Mouse (Mus musculus): Measurements from ENCODE around the gene Slc47a1.
"Not testable (repeated sequence)": the region's sequence is repeated elsewhere in the genome, so short reads cannot be mapped to it uniquely, and the experiment has no call there.

The Slc47a1 gene

DNA sequence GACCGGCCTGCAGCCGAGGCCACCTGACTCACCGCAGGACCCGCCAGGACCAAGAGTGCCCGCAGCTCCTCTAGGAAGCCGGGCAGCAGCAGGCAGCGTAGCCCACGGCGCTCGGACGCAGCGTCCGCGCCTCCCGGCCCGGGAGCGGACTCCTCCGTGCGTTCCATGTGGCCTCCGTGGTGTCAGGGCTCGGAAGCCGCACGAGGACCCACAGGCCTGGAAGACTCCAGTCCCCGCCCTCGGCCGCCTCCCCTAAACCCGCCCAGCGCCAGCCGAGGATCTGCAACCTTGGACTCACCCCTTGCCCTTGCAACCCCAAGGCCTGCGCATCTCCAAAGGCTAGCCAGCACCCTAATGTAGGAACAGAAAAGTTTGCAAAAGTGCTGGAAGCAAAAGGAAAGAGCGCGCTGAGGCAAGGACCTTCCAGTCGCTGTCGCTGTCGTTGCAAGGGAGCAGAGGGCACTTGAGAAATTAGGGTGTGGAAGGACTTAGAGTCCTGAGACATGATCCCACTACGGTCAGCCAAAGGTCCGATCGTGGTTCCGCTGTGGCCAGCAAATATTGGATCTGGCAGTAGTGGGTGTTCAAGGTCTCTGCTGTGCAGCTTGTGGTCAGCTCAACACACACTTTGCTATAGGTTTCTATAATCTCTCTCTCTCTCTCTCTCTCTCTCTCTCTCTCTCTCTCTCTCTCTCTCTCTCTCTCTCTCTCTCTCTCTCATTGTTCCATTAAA, at the start of gene Slc47a1:
Gene Slc47a1, minus strand, starts transcription at position 465 of the 733 bp plus-strand sequence.
- no peak for DNase-seq (ENCODE audit: low spot score in 2 of 2)

DNA sequence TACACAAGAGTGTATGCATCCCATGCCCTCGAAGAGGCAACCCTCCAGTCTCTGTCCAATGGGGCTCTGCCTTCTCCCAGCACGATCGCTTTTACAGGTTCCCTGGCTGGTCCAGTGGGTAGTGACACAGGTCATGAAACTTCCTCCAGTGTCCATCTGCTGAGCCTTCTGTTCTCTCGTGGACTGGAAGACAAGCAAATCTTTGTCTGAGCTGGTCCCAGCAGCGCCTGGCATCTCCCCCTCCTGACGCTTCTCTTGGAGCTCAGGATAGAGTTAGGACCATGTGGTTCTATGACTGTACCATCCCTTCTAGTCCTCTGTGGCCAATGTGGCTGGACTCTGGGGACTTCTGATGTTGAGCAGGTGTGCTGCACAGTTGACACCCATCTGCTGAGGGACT, 41.1 kb upstream of the Slc47a1 start:
- no peak for DNase-seq (ENCODE audit: low spot score in 2 of 2)

DNA sequence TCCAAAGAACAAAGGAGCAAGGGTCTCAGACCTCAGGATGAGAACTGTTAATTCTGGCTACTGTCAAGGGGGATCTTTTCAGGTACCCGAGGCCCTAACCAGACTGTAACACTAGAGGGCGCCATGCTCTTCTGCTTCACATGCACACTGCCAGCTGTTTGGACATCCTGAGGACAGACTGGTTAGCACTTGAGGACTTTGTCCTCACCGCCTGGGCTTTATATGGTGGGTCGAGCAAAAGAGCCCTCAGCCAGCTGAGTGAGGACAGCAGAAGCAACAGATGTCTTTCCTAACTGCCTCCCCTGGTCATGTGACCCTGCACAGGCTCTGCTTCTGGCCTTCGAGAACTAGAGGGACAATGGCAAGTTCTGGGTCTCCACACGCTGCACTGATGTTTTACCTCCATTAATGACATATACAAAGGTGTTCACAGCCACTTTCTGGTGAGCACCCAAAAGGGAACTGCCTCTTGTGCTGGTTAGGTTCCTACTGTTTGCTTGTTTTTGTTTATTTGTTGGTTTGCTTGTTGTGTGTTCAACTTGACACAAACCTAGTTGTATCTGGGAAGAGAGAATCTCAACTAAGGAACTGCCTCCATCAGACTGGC, 39.9 kb upstream of the Slc47a1 start:
- peak; percentile 36 to 76 for DNase-seq (ENCODE audit: low spot score in 2 of 2)

DNA sequence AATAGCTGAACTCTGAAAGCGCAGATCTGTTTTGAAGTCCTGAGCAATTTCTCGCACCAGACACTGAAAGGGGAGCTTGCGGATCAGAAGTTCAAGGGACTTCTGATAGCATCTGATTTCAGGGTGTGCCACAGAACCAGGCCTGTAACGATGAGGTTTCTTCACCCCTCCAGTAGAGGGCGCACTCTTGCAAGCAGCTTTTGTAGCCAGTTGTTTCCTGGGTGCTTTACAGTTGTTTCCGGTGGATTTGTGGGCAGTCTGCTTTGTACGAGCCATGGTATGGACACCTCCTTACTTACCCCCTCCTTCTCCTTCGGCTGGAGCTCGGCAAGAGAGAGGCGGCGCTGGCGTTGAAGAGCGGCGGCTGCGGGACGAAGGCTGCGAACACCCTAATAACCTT, 38.4 kb upstream of the Slc47a1 start:
- DNase-seq (ENCODE audit: low spot score in 2 of 2) = peak in 1 of 2 experiments; percentile 40

- DNase-seq (ENCODE audit: low spot score in 2 of 2) = no peak
Measured at GRCm38 (mm10) chr11:61415444-61415843, 37.3 kb upstream of the Slc47a1 start.

DNA sequence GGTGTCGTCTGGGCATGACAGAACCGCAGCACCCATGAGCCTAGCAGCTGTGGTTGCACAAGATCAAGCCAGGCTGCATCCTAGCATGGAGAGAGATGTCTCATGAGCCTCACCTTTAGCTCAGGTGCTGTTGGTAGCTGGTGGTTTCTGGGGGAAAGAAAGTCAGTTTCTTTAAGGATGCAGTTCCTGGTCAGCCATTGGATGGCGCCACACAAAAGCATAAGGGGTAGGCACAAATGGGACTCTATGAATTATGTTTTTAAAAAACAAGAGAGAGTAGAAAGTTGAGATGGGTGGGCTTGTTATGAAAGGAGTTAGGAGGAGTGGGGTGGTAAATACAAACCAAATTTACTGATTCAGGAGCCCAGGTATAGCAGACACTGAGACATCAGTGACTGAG, 36.4 kb upstream of the Slc47a1 start:
- DNase-seq (ENCODE audit: low spot score in 2 of 2) = no peak

- DNase-seq (ENCODE audit: low spot score in 2 of 2) = no peak
Measured at GRCm38 (mm10) chr11:61413411-61413810, 35.3 kb upstream of the Slc47a1 start.

DNA sequence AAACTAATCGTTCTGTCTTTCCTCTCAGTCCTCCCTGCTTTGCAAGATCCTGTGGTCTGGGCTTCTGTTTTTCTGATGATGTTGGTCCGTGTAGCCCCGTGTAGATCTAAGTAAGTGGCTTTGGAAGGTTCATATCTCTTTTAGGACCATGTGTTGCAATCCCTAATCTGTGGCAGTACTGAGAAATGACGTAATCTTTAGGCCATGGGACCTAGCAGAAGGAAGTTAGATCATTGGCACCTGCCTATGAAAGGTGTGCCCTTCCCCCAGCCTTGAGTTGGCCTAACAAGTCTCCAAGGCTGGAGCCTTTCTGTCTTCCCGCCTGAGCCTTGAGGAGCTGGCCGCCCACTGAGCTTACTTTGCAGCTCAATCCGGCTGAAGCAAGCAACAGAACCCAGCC, 33.7 kb upstream of the Slc47a1 start:
- no peak for DNase-seq (ENCODE audit: low spot score in 2 of 2)

- DNase-seq (ENCODE audit: low spot score in 2 of 2) = no peak
Measured at GRCm38 (mm10) chr11:61411221-61411620, 33.1 kb upstream of the Slc47a1 start.

GRCm38 (mm10) chr11:61410129-61410528, 32.0 kb upstream of the Slc47a1 start:
- DNase-seq (ENCODE audit: low spot score in 2 of 2) = peak; percentile 43 to 76

DNA sequence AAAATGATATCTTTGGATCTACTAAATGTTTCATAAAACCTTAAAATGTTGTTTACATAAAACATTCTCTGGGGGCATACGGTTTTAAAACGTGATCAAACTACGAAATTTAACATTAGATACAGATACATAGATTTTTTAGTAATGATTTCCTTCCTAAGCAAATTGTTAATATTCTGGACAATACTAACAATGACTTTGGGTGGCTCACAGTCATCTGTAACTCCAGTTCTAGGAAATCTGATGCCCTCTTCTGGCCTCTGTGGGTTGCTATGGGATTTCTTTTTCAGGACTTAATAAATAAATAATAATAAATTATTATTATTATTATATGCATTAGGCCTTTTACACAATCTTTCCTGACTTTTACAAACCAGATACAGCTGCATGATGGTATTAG, 30.9 kb upstream of the Slc47a1 start:
- no peak for DNase-seq (ENCODE audit: low spot score in 2 of 2)

DNA sequence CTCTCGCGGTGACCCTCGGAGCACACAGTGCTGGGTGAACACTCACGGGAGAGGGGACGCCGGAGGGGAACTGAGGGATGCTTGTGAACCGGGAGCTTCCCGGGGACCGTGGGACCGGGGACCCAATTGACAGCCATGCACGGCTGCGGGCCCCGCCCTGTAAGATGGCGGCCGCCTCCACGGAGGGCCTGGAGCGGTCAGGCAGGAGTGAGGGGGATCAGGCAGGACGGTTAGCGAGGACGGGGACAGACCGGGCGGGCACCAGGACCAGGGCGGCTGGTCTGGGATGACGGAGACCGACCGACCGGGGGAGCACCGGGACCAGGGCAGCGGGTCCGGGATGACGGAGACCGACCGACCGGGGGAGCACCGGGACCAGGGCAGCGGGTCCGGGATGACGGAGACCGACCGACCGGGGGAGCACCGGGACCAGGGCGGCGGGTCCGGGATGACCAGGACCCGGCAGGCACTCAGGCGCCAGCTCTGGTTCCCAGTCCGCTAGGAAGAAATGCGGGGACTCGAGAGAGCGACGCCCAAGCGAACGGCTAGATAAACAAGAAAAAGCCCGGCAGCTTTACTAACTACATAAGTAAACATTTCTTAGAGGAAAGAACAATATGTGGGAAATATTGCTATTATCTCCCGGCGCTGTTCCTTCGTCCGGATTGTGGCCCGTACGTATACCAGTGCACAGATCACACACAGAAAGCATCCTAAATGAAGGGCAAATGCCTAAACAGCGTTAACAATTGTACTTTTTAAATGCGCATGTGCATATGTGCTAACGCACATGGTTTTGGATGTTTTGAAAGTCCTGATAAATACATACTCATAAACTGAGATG, 30.3 kb upstream of the Slc47a1 start:
- DNase-seq (ENCODE audit: low spot score in 2 of 2) = peak; percentile 20 to 27

DNA sequence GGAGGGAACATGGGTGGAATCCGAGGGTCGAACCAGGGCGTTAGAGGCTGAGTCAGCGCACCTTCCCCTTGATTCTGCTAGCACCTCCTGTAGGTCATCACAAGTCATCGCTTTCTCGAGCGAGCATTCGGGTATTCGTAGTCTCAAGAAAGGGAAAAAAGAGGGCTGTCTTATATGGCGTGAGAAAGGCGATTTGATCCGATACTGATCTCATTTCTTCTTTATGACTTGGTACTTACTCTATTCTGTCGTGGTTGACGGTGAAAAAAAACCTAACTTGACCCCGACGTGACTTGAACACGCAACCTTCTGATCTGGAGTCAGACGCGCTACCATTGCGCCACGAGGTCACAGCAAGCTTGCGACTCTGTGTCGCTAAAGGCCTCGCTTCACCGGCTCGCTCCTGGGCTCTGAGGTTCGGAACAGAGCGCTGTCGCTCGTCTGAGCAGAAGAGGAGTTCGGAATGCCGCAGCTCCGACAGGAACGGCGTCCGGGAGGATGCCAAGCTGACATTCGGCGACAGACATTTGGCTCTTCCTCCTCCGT, 29.6 kb upstream of the Slc47a1 start:
- DNase-seq (ENCODE audit: low spot score in 2 of 2) = peak; percentile 74 to 80

- DNase-seq (ENCODE audit: low spot score in 2 of 2) = no peak
Measured at GRCm38 (mm10) chr11:61401794-61402193, 23.6 kb upstream of the Slc47a1 start.

DNA sequence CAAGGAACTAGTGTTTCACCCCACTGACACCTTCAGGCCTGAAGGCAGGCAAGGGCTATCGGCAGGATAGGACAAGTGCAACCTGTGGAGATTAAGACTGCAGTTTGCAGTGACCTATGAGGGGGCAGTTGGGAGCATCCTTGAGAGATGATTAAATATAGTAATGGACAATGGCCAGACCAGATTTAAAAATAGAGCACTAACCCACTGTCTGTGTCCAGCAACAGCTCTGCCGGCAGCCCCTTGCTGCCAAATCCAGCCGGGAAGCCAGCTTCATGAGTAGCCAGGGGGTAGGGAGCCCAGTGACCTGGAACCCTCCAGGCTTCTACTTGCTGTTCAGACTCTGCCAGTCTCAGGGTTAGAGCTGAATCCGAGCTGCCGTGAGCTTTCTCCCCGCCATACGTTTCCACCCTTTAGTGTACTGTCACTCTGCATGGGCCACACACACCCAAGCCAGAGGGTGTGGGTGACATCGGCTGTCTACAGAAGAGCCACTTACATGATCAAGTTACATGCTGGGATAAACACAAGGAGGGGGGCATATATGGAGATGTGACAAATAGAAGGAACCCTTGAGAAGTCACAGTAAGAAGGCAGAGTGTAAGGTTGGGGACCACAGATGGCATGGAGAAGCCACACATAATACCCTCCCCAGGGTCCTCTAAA, 22.7 kb upstream of the Slc47a1 start:
- no peak for DNase-seq (ENCODE audit: low spot score in 2 of 2)

DNA sequence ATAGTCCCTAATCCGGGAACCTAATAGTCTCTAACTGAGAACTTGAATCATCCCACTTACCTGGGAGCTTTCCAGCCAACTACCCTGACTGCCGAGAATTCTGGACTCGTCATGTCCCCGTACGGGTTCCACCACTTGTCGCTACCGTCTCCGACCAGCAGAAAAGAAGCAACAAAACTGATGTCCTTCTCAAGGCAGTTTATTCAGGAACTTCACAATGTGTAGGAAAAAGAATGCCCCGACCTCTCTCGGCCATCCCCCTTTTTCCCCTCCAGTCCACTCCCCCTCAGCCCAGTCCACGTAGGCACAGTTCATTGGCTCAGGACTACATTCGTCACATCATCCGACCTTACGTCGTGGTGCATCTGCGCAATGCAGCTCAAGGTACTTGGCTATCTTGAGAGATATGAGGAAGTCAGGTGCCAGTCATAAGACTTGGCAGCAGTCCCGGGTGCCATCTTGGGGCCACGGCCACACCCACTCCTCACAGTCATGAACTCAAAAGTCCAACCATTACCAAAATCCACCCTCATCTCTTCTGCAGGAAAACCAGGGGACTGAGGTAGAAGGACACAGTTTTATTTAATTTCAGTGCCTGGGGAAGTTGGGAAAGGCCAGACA, 19.4 kb upstream of the Slc47a1 start:
- not testable (repeated sequence) for DNase-seq (ENCODE audit: low spot score in 2 of 2)

GRCm38 (mm10) chr11:61388936-61389335, 10.8 kb upstream of the Slc47a1 start:
- DNase-seq (ENCODE audit: low spot score in 2 of 2) = no peak

DNA sequence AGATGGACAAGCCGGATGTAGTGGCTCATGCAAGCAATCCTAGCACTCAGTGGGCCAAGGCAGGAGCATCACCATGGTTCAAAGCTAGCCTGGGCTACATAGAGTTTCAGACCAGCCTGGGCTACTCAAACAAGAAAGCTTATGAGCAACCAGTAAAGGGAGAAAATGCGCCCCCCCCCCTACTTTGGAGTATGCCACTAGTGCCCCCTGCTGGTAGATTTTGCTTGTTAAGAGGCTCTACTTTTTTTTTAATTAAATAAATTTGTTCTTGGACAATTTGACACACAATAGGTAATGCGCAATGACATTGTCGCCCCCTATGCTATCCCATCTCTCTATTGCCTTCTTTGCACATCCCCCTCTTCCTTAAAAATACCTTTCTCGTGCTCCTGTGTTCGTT, 9.9 kb upstream of the Slc47a1 start:
- peak in 1 of 2 experiments; percentile 67 for DNase-seq (ENCODE audit: low spot score in 2 of 2)

- no peak for DNase-seq (ENCODE audit: low spot score in 2 of 2)
Measured at GRCm38 (mm10) chr11:61387233-61387632, 9.1 kb upstream of the Slc47a1 start.

DNA sequence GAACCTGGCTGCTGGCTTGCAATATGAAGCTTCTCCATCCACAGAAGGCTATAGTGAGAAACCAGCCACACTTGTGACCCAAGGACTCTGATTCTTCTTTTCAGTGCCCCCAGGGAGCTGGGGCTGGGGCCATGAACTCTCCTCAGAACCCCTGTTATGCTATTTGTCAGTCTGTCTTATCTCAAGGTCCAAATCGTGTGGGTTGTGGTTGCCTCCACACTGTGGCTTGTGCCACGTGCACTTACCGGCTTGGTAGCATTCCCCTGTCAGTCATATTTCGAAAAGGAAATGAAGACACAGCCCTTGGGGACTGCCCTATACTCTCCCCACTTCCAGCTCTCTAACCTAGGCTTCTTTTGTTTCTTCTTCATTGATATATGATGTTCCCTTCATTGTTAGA, 7.6 kb upstream of the Slc47a1 start:
- DNase-seq (ENCODE audit: low spot score in 2 of 2) = no peak

- no peak for DNase-seq (ENCODE audit: low spot score in 2 of 2)
Measured at GRCm38 (mm10) chr11:61381272-61381671, 3.1 kb upstream of the Slc47a1 start.

All from thymus, postnatal 10 days (tissue).